Mouse (Mus musculus): ENCODE measurements at regions not wholly inside any gene's neighbourhood (a gene's known extent, or its start where the extent isn't known, plus 50 kb on each side); places are given as distances from the start of the nearest gene placed in this dataset.

DNA sequence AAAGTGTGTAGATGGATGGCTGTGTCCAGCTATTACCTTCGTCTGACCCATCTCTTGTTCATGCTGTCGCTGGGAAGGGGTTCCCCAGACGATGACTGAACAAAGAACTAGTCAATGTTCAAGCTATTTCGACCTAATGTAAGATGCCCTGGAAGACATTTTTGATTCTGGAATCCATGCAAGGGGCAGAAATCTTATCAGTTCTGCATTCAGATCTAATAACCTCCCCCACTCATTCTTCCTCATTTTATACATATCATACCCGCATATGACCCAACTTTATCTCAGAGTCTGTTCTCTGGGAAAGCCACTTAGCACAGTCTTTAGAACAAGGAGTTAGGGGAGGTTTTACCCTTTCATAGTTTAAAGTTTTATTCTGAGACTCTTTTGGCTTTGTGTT, 52.2 kb upstream of the 2310009B15Rik start:
- DNase-seq = no peak

- no peak for DNase-seq
Measured at GRCm38 (mm10) chr1:138909654-138910053, 53.0 kb upstream of the 2310009B15Rik start.

DNA sequence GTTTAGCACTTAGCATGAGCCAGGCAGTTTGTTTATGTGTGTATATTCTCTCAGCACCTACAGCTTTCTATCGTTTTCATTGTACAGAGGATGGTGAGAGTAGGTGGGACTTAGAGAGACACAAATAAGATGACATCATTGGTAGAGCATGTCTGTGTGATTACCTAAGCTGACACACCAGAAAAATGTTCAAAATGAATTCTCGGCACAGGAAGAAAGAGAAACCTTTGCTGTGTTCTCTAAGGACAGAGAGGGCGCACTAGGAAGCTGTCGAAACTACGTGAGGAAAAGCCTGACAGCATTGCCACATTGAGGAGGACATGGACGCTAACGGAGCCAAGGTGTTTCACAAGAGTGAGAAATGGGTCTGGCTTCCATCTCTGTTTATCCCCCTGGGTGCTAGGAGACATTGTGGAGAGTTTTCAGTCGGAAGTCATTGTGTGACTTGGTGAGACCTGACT, 51.0 kb upstream of the Dennd1b start:
- DNase-seq = peak in 1 of 2 experiments; percentile 14

DNA sequence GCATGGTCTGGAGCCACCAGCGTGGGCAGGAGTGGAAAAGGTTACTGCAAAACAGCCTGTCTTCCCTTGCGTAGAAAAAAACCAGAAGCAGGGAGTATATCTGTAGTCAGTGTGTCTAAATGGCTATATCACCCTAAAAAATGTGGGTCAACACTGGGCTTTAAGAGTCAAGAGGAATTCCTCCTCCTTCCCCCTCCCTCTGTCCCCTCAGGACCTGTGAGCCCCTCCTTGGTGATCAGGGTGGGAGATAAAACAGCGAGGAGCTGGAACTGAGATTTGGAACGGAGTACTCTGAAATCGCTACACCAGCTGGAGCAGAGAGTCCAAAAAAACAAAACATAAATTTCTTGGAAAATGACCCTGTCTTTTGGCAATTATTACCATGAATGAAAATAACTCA, 50.3 kb upstream of the Dennd1b start:
- DNase-seq = no peak

DNA sequence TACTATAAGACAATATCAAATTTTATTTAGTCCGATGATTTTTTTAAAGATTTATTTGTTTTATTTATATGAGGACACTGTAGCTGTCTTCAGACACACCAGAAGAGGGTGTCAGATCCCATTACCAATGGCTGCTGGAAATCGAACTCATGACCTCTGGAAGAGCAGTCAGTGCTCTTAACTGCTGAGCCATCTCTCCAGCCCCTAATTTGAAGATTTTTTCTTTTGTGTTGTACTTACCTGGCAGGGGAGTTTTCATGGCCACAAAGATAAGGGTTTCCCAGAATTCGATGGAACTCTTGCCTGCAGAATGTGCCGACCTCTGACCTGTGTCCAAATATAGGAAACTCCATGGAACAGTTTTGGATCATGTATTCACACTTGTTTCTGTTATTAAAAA, 49.8 kb upstream of the Dennd1b start:
- DNase-seq = no peak

Measured in cerebellum, postnatal 36 days (tissue).